Mouse (Mus musculus): ENCODE results near the gene Evc2.

Evc2 gene

GRCm38 (mm10) chr5:37338288-37338687 lies at the start of gene Evc2:
TSS of gene Evc2 (plus strand) at chr5:37338499.
- peak; percentile 71 for DNase-seq (ENCODE audit: low read depth, low spot score)

- peak; percentile 71 for DNase-seq (ENCODE audit: low read depth, low spot score)
These were observed 49.1 kb upstream of the Evc2 start for GRCm38 (mm10) chr5:37289236-37289635.

GRCm38 (mm10) chr5:37290983-37291382 lies 47.3 kb upstream of the Evc2 start:
- peak; percentile 50 for DNase-seq (ENCODE audit: low read depth, low spot score)

- no peak for DNase-seq (ENCODE audit: low read depth, low spot score)
These were observed 41.6 kb upstream of the Evc2 start for GRCm38 (mm10) chr5:37296717-37297116.

GRCm38 (mm10) chr5:37298370-37298769 lies 39.9 kb upstream of the Evc2 start:
- DNase-seq (ENCODE audit: low read depth, low spot score): peak; percentile 30

GRCm38 (mm10) chr5:37310026-37310425 lies 28.3 kb upstream of the Evc2 start:
- no peak for DNase-seq (ENCODE audit: low read depth, low spot score)

- DNase-seq (ENCODE audit: low read depth, low spot score): no peak
These were observed 25.1 kb upstream of the Evc2 start for GRCm38 (mm10) chr5:37312980-37313722.

GRCm38 (mm10) chr5:37318715-37319114 lies 19.6 kb upstream of the Evc2 start:
- DNase-seq (ENCODE audit: low read depth, low spot score): no peak

GRCm38 (mm10) chr5:37320174-37320573 lies 18.1 kb upstream of the Evc2 start:
- no peak for DNase-seq (ENCODE audit: low read depth, low spot score)

- DNase-seq (ENCODE audit: low read depth, low spot score): no peak
These were observed 17.5 kb upstream of the Evc2 start for GRCm38 (mm10) chr5:37320761-37321160.

GRCm38 (mm10) chr5:37326675-37327074 lies 11.6 kb upstream of the Evc2 start:
- no peak for DNase-seq (ENCODE audit: low read depth, low spot score)

GRCm38 (mm10) chr5:37330449-37331132 lies 7.7 kb upstream of the Evc2 start:
- peak; percentile 41 for DNase-seq (ENCODE audit: low read depth, low spot score)

GRCm38 (mm10) chr5:37331133-37331505 lies 7.2 kb upstream of the Evc2 start:
- no peak for DNase-seq (ENCODE audit: low read depth, low spot score)

- no peak for DNase-seq (ENCODE audit: low read depth, low spot score)
These were observed 6.2 kb upstream of the Evc2 start for GRCm38 (mm10) chr5:37332066-37332465.

GRCm38 (mm10) chr5:37335061-37335460 lies 3.2 kb upstream of the Evc2 start:
- DNase-seq (ENCODE audit: low read depth, low spot score): no peak

GRCm38 (mm10) chr5:37336485-37337105 lies 1.7 kb upstream of the Evc2 start, which contains the start of gene Evc:
TSS of gene Evc (minus strand) at chr5:37336894.
- peak; percentile 84 for DNase-seq (ENCODE audit: low read depth, low spot score)

GRCm38 (mm10) chr5:37337696-37338095 lies 603 bp upstream of the Evc2 start:
- DNase-seq (ENCODE audit: low read depth, low spot score): no peak

- DNase-seq (ENCODE audit: low read depth, low spot score): no peak
These were observed 5.7 kb downstream of the Evc2 start for GRCm38 (mm10) chr5:37343962-37344361.

- DNase-seq (ENCODE audit: low read depth, low spot score): no peak
These were observed 13.5 kb downstream of the Evc2 start for GRCm38 (mm10) chr5:37351791-37352190.

GRCm38 (mm10) chr5:37354385-37354784 lies 16.1 kb downstream of the Evc2 start:
- peak; percentile 50 for DNase-seq (ENCODE audit: low read depth, low spot score)

- DNase-seq (ENCODE audit: low read depth, low spot score): no peak
These were observed 17.7 kb downstream of the Evc2 start for GRCm38 (mm10) chr5:37356027-37356426.

GRCm38 (mm10) chr5:37362618-37363017 lies 24.3 kb downstream of the Evc2 start:
- DNase-seq (ENCODE audit: low read depth, low spot score): no peak

- no peak for DNase-seq (ENCODE audit: low read depth, low spot score)
These were observed 25.0 kb downstream of the Evc2 start for GRCm38 (mm10) chr5:37363284-37363683.

All from ES-CJ7 (cell line).